Mouse (Mus musculus) urinary bladder, postnatal 4 days (tissue): ENCODE data around the gene Ppp1r2.
A peak's percentile ranks its signal among the peaks of the same experiment; 100 is the strongest.

ENCODE experiments used
- DNase-seq, 2 experiments: peaks; one replicate each; pipeline ENCODE4 v3.0.0; 2021 to 2022; ENCODE audit warnings: low spot score in 2 of 2

The Ppp1r2 gene

DNA sequence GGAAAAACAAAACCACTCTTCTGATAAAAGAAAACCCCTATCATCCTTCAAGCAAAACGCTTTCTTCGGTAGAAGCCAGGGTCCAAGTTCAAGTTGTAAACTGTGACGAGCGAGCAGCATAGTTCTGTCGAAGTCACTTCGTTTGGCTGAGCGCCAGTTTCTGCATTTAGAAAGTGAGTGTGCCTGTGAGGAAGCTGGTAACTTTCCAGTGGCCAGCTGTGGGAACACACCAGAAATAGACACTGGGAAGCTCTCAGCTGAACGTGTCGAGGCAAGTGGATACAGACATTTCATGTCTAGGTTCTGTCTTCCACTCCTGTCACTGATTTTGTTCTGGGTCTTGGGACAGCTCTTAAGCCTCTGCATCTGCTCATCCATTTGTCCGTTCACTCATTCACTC, 15.2 kb upstream of the Ppp1r2 start:
- peak; percentile 72 to 82 for DNase-seq

- no peak for DNase-seq
These were observed 12.6 kb upstream of the Ppp1r2 start for GRCm38 (mm10) chr16:31287712-31288111.

DNA sequence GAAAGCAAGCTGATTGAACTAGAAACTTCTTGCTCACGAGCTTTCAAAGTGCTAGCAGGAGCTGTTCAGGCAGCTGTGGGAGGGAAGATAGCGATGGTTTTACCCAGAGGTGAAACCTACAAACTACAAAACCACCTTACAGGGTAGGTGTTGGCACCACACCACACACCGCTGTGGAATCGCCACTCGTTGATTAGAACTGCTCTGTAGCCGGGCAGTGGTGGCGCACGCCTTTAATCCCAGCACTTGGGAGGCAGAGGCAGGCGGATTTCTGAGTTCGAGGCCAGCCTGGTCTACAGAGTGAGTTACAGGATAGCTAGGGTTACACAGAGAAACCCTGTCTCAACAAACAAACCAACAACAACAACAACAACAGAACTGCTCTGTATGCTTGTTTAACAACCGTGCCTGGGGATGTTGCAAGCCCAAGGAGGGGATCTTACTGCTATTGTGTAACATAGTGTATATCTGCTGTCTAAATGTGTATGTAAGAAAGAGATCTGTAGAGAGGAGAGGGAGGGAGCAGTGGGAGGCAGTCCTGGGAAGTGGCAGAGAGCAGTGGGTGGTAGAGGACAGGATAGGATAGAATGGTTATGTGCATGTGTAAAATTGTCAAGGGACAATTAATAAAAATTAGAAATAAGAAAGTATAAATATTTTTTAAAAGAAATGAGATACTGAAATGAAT, 11.9 kb upstream of the Ppp1r2 start:
- DNase-seq, result no peak

DNA sequence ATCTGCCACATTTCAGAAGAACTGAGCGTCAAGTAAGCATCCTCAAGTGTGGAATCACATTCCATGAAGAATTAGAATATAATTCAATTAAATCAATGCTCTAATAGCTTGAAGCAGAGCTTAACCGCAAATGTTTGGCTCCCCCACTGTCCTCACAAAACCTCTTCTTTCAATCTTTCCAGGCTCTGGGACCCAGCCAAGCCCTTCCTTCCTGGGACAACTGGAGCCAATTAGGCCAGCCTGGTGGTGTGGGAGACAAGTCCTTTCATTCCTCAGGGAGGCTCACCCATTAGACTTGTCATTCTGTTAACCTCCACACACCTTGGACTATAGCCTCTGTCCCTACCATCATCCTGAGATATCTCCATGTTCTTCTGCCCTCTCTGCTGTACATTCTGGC, 6.9 kb upstream of the Ppp1r2 start:
- no peak for DNase-seq

- DNase-seq, result no peak
These were observed 5.1 kb upstream of the Ppp1r2 start for GRCm38 (mm10) chr16:31280176-31280575.

DNA sequence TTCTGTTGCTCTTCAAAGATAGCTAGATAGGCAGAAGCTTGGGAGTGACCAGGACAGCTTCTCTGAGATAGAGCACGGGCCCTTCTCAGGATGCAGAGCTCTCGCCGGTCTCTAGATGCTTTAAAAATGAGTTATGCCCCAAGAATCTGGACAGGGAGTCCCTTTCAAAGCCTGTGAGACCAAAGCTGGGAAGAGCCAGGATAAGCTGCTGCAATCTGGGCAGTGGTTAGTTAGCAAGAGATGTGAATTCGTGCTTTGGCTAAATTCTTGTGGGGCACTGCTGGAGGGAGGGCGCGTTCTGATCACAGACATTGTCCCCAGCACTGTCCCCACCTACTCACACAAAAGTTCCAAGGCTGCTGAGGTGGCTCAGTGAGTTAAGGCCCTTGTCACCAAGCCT, 3.5 kb upstream of the Ppp1r2 start:
- DNase-seq, result no peak

- no peak for DNase-seq
These were observed 3.0 kb upstream of the Ppp1r2 start for GRCm38 (mm10) chr16:31278081-31278480.

GRCm38 (mm10) chr16:31276962-31277361, 1.9 kb upstream of the Ppp1r2 start:
- DNase-seq, result no peak

- DNase-seq, result peak; percentile 65 to 68
These were observed 1.5 kb upstream of the Ppp1r2 start for GRCm38 (mm10) chr16:31276539-31276938.

DNA sequence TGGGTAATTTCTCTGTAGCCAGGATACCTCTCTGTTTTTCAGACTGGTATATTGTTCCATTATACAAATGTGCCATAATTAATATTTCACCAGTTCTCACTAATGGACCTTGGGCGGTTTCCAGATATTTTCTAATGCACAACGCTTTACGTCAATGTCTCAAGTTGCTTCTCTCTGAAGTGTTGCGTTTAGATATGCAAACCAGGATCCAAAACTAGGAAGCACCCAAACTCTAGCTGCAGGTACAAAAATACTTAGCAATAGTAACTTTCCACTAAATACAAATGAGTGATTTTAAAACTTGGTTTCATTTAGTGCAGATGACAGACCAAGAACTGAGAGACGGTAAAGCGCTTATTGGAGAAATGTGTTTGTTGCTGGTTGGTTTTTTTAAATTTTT, 993 bp downstream of the Ppp1r2 start:
- DNase-seq, result no peak

DNA sequence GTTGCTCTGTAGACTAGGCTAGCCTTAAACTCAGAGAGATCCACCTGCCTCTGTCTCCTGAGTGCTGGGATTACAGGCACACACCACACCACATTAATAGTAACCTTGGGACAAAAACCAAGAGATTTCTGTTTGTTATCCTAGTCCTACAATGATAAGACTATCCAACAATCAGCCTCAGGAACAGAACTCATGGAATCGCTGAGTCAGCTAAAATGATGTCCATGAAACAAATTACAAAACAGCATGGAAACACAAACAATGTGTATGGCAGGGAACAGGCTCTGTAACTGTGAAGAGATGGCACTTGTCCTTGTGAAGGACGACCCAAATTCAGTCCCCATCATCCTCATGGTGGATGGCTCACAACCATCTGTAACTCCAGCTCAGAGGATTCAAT, 8.4 kb downstream of the Ppp1r2 start:
- no peak for DNase-seq

DNA sequence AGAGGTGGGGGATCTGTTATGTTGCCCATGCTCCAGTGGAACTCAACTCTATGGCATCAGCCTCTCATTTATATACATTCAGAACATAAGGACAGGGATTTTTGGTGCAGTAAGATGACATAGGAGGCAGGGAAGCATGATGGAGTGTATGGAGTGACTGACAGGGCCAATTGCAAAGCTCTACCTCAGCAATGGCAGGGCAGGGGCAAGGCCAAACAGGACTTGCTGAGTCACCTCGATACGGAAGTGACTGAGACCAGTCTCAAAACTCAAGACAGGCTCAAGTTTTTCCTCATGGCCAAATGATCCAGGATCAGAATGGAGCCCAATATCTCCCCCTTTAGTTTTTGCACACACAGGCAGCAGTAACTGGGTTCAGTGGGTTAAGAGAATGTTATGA, 18.9 kb downstream of the Ppp1r2 start:
- no peak for DNase-seq

- no peak for DNase-seq
These were observed 19.4 kb downstream of the Ppp1r2 start for GRCm38 (mm10) chr16:31255685-31256084.

GRCm38 (mm10) chr16:31249401-31249800, 25.7 kb downstream of the Ppp1r2 start:
- no peak for DNase-seq

- DNase-seq, result no peak
These were observed 26.4 kb downstream of the Ppp1r2 start for GRCm38 (mm10) chr16:31248717-31249116.

- DNase-seq, result no peak
These were observed 27.6 kb downstream of the Ppp1r2 start for GRCm38 (mm10) chr16:31247442-31247841.

GRCm38 (mm10) chr16:31244053-31244452, 31.0 kb downstream of the Ppp1r2 start:
- DNase-seq, result no peak

DNA sequence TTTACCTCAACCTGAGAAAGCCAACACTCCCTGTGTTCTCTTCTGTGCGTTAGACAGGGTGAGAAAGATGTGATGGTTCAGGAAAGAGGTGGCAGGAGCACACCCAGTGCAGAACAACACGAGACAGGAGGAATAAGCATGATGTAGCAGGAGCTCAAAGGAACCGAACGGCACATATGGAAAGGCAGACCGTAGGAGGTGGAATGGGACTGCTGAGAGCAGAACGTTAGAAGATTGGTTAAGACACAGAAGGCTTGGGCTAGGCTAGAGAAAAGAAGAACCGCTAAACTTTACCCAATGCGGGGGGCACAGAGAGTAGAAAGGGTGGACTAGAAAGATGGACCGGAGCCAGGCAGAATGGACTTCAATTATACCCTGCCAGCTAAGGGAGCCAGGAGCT, 33.6 kb downstream of the Ppp1r2 start:
- DNase-seq, result no peak

DNA sequence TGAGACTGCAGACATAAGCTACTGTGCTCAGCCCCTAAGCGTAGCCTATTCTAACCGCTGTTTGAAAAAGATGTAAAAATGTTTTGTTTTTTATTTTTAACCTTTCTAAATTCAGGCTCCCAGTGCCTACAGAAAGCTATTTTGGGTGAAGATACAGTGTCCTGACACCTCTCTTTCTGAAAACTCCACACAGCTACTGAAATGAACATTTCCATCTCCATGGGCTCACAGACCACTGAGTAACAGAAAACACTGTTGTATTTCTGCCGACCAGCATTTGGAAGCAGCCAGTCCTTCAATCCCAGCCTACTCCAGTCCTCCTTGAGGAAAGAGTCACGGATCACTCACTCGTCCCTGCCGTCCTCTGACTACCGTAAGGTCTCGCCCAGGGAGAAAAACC, 34.5 kb downstream of the Ppp1r2 start:
- DNase-seq, result no peak

DNA sequence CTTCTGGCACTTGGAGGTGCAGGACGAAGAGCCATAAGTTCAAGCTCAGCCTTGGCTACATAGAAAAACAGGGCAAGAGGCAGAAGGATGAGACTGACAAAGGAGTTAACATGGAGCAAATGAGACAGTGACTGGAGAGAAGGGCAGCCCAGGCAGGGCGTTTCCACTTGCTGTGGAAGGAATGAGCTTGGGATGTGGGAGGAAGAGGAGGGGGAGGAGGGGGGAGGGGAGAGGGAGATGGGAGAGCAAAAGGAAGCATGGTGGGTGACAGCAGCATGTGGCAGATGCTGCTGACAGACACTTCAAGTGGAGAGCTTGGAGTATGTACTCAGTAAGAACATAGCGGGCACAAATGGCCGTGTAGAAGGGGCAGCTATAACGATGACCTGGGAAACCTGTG, 36.8 kb downstream of the Ppp1r2 start:
- DNase-seq, result no peak

DNA sequence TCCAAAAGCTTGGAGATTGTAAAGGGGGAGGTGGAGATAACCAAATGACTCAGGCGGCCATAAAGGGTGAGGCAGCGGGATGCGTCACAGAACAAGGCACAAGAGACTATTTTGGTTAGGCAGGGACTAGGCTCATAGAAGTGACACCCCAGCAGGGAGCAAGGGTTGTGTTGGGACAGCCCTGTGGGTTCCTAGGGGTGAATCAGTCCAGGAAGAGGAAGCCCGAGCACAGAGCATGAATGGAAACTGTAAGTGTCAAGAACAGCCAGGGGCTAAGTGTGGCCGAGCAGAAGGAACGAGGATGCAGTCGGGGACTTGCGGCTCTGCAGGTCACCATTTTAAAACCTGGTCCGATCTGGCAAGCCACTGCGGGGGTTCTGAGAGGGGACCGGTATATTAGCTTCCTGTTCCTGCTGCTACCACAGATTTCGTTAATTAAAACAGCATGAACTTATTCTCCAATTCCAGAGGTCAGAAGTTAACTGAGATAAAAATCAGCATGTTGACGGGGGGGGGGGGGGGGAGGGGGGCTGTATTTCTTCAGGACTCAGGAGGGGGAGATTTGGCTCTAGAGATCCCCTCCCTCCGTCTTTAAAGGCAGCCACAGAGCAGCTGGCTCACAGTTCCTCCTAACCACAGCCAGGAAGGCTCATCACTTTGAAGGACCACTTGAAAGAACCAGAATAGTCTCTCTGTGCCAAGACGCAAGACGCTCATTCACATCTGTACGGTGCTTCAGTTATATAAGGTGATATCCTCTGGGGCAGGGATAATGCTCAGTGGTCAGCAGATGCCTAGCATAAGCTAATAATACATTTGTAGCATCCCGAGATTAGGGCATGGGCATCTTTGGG, 39.4 kb downstream of the Ppp1r2 start:
- peak in 1 of 2 experiments; percentile 15 for DNase-seq

- DNase-seq, result peak in 1 of 2 experiments; percentile 9
These were observed 40.1 kb downstream of the Ppp1r2 start for GRCm38 (mm10) chr16:31234808-31235456.

DNA sequence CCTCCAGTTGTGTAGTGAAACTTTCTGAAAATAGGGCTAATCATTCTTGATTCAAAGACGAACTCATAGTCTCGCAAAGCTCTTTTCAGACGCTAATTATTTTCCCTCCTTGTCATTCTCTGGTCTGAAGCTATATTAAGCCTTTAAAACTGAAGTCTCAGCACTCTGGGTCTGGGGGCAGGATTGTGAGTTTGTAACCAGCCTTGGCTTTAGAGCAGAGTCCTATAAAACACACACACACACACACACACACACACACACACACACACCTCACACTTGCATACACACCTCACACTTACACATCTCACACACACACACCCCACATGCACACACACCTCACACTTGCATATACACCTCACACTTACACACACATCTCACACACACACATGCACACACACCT, 40.7 kb downstream of the Ppp1r2 start:
- peak in 1 of 2 experiments; percentile 14 for DNase-seq
